Mouse (Mus musculus) lung, postnatal 36 days (tissue): ENCODE data around the gene Itih5.

ENCODE experiments used
- DNase-seq: peaks from one replicate; pipeline ENCODE4 v3.0.0; 2022; ENCODE audit warnings: mixed read lengths

The Itih5 gene

DNA sequence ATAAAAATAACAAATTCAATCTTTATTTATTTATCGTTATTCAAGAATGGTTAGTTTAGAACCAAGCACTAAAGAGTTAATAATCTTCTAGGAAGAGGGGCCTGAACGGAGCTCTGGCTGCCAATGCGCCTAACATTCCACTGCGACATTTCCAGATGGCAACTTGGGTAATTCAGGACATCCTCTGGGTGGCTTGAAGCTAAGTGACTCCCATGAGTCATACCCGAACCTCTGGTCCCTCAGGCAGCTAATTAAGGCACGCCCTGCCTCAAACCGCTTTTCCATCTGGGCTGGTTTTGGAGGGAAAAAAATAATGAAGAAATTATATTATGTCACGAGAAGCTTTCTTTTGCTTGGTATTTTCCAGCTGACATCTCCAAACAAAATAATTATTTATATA is 14.6 kb downstream of the Itih5 start:
- no peak for DNase-seq

DNA sequence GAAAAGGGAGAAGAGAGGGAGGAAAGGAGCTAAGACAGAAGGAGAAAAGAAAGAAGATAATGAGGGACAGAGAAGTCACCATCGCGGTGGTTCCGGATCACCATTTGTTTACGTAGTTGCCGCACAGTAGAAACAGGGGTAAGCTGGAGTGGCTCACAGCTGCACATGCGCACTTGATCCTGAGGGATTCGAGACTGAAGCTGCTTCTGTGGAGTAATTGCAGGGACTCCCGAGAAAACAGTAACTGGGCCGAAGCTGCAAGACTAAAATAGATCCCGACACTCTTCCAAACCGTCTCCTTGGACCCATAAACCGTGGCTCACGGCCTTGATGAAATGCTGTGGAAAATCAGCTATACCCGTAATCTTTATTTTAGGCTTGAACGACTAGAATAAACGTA is 16.6 kb downstream of the Itih5 start:
- DNase-seq, result no peak

DNA sequence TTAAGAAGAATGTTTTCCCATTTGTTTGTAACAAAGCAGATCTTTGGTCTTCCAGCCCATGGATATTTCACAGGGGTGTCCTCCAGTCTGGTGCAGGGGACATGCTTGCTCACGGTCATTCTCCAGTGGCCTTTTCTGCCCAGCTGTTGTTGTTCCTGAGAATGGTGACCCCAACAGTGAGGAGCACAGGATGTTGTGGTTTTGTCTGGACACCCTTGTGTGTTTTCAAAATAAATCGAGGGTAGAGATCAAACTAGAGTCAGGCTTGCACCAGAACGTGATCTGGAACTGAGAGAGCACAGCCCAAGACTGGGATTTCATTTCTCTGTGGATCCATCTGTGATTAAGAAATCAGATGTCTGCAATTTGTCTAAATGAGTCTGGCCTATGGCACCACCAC is 40.2 kb downstream of the Itih5 start:
- DNase-seq, result peak; percentile 14

DNA sequence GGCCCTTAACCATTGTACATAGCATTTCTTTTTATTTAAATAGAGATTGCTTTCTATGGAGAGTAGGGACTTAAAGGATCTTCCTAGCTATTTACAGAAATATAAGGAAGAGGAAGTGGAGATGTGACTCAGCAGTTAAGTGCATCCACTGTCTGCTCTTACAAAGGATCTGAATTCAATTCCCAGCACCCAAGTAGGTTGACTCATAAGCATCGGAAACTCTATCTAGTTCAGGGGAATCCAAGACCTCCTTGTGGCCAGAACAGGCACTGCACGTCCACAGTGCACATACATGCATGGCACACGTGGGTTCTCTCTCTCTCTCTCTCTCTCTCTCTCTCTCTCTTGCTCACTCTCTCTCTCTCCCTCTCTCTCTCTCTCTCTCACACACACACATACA is 41.8 kb downstream of the Itih5 start:
- no peak for DNase-seq

DNA sequence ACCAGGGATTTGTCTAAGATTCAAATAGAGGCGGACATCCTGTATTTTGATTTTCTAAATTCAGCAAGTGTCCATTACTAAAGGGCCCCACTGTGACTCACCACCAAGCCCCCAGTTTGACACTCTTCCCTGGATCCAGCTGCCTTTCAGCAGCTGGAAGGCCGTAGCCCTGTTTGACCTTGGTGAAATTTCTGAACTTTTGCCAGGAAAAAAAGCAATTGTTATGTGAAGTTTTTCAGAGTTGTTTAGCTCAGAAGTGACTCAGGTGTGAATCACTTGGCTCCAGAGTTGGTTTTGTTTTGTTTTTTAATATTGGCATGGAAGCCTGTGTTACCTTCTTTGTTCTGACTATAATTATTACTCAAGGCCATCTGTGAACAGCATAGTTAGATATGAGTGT is 46.0 kb downstream of the Itih5 start:
- DNase-seq, result no peak

DNA sequence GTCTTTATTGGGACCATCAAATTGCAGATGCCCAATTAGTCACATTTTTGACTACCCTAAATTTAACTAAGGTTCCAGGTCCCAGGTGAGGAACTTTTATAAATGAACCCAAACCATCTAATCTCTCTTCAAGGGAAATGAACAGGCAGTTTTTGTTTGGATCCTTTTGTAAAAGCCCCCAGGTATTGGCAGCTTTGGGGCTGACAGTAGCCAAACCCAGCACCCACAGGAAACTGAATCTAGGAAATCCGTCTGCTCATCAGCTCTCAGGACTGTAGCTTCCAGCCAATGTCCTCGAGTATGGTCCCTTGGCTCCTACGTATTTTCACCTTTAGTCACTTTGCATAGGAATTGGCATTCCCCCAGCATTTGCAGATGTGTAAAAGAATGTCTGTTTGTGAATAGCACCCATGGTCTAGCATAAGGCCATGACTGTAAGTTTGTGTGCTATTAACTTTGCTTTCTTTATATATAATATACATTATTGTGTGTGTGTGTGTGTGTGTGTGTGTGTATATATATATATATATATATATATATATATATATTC is 47.4 kb downstream of the Itih5 start:
- no peak for DNase-seq

DNA sequence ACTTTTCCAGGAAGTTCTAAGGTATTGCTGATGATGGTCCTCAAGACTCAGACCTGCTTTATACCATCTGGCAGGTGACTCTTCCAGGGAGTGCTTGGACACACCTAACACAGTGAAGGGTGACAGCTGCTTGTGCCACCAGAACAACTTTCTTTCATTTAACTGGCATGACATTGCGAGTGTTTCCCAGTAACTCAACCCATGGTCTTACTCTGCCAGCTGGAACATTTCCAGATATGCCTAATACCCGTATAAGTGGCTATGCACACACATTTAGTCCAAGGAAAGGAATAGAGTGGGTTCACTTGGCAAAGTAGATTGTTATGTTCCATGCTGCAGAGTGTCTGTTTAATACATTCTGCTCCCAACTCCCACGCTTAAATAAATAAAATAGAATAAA is 50.9 kb downstream of the Itih5 start:
- no peak for DNase-seq

DNA sequence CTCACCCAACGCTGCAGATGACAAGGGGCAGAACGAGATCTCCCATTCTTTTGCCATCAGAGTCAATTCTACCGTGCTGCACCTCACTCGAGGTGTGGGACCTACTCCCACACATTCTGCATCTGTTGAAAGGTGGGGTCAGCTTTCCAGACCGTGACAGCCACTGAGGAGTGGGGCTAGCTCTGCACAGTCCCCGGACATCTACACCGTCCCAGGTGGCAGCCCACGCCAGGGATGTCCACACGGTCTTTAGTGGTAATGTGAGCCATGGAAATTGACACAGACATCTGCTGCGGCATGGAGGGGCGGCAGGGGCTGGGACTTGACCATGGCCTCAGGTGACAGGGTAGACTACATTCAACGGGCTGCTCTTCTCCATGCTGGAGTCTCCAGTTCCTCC is 60.1 kb downstream of the Itih5 start:
- DNase-seq, result no peak

DNA sequence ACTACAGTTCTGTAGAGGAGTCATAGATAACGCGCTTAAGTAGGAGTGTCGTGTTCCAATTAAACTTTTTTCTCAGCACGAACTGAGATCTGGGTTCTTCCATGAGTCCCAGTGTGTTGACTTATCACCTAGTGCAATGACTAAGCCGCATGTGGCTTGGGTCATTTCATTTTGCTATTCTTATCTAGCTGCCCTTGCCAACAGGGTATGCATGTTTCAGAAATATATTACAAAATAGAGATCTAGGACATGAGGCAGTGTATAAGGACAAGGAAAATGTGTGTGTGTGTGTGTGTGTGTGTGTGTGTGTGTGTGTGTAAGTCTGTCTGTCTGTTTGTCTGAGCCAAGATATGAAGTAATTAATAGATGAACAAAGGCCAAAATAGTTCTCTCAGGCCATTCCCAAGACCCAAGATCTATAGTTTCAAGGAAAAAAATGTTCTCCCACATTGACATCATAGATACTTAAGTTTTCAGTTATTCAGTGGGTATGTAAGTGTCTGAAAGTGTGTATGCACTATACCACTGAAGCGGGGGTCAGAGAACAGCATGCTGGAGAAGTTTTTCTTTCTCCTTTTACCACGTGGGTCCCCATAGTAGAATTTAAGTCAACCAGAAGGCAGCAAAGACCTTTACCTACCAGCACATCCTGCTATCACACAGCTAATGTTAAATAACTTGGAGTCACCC is 62.6 kb downstream of the Itih5 start:
- no peak for DNase-seq

DNA sequence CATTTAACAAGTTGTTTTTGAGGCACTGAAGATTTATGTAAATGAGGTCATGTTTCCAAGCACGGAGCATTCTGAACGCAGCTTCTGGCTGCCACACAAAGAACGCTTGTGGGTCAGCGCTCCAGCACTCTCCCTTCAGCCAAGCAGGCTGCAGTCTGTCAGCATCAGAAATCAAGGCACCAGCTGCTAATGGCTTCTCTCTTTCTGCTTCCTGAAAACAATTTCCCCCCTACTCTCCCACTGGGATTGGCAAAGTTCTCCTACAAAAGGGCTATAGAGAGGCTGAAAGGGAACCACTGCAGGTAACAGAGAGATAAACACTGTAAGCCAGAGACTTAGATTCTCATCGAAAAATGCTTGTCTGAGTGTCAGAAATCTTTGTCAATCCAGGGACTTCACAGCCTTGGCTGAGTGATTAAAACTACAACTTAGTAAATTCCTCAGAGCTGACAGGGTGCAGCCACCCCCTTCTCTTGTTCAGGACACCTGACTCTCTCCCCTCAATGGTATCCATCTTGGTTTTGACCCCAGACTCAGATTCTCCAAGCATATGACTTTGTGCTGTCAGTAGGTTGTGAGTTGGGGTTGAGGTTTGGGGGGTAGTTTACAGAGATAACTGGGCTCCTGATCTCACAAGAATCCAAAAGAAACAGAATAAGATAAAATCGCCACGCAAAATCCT is 63.3 kb downstream of the Itih5 start:
- peak; percentile 37 for DNase-seq

DNA sequence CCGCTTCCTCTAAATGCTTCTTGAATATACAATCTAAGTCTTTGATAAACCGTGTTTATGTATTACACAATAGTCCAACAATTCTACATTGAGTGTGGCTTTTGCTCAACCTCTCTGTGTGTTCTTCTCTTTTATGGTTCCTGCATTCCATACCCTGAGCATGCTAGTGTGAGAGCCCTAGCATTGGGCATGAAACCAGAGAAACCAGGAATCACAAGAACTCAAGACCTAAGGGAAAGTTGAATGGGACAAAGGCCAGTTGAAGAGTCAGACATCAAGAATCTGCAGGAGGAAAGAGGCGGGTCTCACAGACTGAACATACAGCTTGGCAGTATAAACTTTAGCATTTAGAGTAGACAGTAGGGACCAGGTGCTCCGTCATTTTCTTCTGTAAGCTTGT is 68.5 kb downstream of the Itih5 start:
- no peak for DNase-seq

DNA sequence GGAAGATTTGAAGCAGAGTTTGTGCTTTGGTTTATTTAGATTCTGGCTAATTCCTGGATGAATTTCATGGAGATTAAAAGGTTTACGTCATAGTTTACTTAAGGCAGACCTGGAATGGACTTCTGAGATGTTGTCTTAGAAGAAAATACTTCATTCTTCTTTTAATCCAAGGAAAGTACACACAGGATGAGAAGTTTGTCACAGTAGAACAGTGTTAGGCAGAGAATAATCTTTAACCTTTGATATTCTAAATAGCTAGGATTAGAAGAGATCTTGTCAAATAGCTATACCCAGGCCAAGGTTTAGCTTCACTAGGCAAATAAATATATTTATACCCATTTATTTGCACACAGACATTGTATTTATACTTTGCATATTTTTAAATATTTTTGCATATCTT is 73.5 kb downstream of the Itih5 start:
- no peak for DNase-seq

DNA sequence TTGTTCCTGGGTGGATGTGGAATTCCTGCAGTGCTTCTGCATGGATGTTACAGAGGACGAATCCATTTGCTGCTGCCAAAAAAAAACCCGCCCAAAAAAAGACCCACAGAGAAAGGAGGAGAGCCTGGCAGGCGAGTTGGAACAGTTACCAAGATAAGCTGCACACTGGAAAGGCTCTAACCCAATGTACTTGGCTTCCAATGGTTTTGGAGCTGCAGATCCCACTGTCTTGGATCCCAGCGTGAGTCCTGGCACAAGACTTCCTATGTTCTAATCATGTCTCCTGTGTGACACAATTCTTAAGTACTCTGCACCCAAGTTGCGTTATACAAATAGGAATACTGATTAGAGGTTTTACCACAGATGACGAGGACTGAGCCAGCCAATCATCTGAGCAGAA is 78.6 kb downstream of the Itih5 start:
- DNase-seq, result no peak

DNA sequence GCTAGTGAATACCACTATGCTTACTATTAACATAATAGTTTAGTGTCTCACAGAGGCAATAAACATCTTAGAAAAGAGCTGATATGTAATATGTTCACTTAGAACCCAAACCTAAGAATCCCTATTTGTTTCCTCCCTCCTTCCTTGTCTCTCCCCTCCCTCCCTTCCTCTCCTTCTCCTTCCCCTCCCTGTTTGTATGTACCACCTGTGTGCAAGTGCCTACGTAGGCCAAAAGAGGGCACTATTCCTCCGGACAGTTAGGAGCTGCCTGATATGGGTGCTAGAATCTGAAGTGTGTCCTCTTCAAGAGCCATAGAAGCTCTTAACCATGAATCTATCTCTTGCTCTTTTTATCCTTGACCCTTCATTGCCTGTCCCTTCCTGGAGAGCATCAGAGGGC is 83.2 kb downstream of the Itih5 start:
- no peak for DNase-seq

DNA sequence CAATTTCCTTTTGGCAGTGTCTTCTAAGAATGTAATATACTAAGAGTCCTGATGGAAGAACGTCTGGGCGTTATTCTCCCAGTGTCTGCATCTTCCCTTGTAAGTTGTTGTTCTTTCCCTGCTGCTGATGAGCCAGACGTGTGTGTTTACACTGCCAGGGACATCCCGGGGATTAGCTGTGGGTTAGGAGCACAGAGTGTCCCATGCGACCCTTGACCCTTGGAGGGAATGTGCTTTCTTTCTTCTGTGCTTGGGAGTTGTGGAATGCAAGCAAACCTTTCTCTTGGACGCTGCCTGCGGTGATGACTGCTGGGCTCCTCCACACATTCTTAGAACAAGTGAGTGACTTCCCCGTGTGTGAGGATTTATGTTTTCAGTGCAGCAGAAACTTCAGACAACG is 89.6 kb downstream of the Itih5 start:
- peak; percentile 39 for DNase-seq

DNA sequence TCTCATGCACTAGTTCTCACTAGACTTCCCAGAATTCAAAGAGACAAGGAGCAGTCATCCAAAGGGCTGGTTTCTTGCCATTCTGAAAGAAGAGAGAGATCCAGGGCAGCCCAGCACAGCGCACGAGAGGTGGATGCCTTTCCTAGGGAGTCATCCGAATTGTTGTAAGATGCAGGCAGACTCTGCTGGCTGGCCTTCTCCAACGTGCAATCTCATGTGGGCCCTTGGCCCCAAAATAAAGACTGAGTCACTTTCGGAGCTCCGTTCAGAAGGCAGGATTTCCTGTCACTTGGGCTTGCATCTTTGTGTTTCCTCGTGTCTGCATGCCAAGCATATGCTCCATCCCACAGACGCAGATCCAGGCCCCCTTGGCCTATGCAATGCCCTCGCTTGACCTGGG is 97.1 kb downstream of the Itih5 start:
- DNase-seq, result peak; percentile 15

DNA sequence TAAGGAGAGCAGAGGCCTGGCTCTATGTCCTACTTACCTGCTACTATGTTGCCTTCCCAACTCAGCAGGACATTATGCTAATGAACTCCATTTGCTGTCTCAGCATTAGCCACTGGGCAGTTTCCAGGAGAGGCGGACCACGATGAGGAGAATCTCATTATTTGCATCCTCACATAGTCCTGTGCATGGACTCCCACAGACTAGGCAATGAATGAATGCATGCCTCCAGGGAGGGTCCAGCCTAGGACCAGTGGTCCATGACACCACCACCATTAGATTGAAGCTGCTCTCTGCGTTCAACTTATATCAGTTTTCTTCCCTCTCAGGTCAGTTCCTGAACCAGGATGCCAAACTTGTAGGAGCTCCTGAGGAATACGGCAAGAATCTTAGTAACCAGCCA is 97.6 kb downstream of the Itih5 start:
- DNase-seq, result no peak

DNA sequence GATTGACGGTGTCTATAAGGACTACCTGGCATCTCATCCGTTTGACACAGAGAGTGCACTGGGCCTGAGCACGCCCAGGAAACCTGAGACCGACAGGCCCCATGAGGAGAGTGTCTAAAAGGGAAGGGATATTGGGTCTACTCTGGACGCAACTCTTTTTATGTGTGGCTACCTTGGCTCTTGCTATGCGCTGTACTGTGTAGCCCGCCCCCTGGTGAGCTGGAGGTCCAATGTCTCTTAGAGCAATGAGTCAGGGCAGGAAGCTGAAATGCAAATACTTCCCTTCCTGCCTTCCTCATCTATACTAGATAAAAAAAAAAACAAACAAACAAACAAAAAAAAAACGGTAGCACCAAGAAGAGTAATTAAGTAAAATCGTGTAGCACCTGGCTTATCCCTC is 98.1 kb downstream of the Itih5 start:
- no peak for DNase-seq

DNA sequence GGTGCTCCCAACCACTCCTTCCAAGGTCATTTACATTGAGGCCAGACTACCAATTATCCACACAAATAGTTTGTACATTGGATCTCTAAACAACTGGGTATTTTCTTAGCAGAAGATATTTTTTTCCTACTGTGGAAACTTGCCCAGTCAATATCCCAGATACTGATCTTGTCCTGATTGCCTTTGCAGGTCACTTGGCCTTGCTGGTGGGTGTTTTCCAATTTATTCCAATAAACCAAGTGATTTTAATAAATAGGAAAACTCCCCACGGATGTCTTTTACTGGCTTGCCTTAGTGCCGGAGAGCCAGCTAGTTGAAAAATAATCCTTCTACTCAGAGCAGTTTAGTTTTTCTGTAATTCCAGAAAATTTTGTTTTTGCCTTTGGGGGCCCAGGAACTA is 98.6 kb downstream of the Itih5 start:
- DNase-seq, result no peak

DNA sequence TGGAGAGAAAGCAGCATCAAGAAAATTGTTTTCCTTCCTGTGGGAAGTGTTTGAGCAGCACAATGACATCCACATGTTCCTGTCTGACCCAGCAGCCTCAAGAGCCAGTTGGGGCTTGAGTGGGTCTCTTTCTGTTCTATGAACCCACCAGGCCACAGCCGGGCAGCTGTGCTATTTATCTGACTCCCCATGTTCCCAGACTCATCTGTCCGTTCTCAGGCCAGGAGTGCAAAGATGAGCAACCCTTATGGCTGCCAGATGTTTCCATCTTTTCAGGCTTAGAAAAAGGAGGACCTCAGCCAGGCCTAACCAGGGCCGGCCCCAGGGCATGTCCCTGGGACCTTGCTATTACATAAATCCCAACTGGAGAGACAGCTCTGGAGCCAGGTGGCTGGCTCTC is 100.0 kb downstream of the Itih5 start:
- no peak for DNase-seq

DNA sequence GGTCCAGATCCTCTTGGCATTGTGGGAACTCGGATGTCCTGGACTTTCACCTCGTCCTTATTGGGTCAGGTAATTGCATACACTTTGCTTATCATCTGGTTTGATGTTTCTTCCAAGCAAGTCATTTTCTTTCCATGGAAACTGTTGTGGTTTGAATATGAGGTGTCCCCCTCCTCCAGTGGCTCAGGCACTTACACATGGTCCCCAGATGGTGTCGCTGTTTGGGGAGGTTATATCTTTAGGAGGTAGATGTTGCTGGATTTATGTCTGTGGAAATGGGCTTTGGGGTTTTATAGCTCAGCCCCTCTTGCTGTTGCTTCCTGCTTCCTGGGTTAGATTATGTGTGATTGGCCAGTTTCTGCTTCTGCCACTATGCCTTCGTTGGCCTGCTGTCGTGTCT is 103.6 kb downstream of the Itih5 start:
- no peak for DNase-seq

DNA sequence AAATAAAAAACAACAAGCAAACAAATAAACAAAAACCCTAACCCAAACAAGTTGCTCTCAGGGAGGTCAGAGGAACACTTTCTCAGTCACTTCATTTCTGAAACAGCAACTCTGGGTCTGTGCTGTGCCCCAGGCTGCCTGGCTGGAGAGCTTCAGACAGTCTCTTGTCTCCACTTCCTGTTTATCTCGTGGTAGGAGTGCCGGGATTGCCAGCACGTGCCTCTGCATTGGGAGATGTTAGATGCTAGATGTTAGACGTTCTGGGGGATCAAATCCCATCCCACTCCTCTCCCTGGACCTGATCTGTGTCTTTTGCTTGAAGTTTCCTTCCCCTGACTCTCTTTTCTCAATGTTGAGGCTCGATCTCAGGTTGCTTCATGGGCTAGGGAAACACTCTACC is 104.9 kb downstream of the Itih5 start:
- no peak for DNase-seq

DNA sequence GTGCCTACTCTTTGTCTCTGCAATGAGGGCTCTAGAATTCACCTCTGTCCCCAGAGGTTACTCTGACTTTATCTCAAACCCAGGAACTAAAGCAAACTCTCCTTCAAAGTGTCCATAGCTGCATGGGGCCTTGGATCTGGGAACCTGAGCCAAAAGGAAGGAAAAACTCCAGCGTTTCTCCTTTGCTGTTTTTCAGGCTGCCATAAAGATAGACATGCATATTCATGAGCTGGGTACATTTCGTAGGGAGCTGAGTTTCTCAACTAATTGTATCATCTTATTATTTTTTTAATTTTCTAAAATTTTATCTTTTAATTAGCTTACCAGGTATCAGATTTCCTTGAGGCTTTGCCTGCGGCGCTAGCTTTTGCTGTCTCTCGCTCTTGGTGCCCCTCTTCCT is 106.7 kb downstream of the Itih5 start:
- no peak for DNase-seq

DNA sequence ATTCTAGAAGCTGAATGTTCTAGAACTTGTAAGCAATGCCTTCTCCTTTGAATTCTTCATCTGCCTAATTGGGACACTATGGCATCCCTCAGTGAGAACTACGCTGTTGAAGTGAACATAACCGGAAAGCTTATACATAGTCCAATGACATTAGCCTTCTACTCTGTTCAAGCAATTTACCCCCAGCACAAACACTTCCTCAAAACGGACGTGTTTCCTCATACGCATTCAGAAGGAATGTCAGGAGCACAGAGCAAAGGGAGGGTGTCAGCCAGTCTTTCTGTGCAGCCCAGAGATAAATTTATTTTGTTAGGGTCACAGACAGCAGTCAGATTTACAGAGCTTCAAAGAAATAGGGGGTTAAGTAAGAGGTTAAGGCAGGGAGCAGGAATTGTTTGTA is 108.0 kb downstream of the Itih5 start:
- DNase-seq, result no peak

DNA sequence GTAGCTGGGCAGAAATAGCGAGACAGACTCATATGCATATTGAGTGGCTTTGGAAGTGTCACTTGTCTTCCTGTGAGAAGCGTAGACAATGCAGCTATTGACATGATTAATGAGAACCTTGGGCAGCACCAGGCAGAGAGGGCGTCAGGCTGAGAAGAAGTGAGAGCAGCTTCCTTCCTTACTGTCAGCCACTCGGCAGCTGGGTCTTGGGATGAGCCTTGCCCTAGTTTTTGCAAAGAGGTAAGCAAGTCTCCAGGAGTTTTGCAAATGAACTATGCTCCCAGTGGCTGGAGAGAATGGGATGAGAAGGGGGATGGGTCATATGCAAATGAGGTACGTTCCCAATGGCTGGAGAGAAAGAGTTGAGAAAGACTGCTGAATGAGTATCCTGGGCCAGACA is 109.4 kb downstream of the Itih5 start:
- DNase-seq, result no peak
